Mouse (Mus musculus): ENCODE measurements around the gene Abhd17c. TPM values are rescaled to one million over a fixed set of nuclear protein-coding genes. Genes with fewer than 3 reads are reported as not detected.
"Not testable (repeated sequence)": the region's sequence is repeated elsewhere in the genome, so short reads cannot be mapped to it uniquely, and the experiment has no call there.

Gene Abhd17c
- 10 to 100 TPM; 26.7 to 29.9 TPM for total RNA-seq (2021)
- long read RNA-seq, experiment 1, transcript Abhd17c-201 (3 exons, 2,238 nt): major isoform, 54 of 56 reads
- long read RNA-seq, experiment 1, partial matches to known transcripts: 2 of 56 reads
- long read RNA-seq, experiment 1, other reads (novel, unspliced or antisense): 0 of 56 reads
- long read RNA-seq, experiment 2, transcript Abhd17c-201 (3 exons, 2,238 nt): major isoform, 73 of 84 reads
- long read RNA-seq, experiment 2, transcript Abhd17c-203 (1 exons, 2,580 nt): minor isoform, 5 of 84 reads
- long read RNA-seq, experiment 2, partial matches to known transcripts: 4 of 84 reads
- long read RNA-seq, experiment 2, other reads (novel, unspliced or antisense): 2 of 84 reads

- peak; percentile 47 to 51 for DNase-seq (ENCODE audit: low spot score in 2 of 2)
Observed at GRCm38 (mm10) chr7:84151001-84151959, at the start of gene Abhd17c. TSS of gene Abhd17c (minus strand) at chr7:84151893.

- no peak for DNase-seq (ENCODE audit: low spot score in 2 of 2)
Observed at GRCm38 (mm10) chr7:84197208-84197860, 45.6 kb upstream of the Abhd17c start.

DNA sequence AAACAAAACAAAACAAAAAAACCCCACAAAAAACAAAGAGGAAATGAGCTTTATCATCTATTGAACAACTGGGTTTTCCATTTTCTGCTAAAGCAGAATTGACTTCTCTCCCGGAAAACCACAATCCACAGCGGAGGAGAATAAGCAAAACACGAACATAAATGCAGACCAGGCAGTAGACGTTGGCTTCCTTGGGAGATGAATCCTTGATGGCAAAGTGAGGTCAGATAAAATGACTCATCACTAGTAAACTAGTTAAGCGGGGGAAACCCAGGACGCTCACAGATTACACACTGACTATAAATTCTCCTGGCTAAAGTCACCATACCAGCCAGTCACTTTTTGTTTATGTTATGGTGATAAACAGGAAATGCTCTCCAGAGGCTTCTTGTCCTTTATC is 44.5 kb upstream of the Abhd17c start:
- no peak for DNase-seq (ENCODE audit: low spot score in 2 of 2)

DNA sequence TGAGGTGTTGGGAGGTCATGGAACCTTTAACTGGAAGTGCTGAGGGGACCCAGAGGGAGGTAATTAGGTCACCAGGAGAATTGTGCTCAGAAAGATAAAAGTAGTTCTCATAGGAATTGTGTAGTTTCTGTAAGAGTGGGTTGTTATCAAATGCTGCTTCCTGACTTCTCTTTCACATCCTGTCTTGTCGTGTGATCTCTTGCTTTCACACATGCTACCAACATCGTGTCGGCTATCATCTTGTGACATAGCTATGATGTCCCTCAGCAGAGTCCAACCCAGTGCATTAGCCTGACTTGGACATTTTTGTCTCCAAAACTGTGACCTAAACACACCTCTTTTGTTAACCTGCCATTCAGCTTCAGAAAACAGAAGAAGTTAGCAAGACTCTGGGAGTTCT is 40.6 kb upstream of the Abhd17c start:
- no peak for DNase-seq (ENCODE audit: low spot score in 2 of 2)

DNA sequence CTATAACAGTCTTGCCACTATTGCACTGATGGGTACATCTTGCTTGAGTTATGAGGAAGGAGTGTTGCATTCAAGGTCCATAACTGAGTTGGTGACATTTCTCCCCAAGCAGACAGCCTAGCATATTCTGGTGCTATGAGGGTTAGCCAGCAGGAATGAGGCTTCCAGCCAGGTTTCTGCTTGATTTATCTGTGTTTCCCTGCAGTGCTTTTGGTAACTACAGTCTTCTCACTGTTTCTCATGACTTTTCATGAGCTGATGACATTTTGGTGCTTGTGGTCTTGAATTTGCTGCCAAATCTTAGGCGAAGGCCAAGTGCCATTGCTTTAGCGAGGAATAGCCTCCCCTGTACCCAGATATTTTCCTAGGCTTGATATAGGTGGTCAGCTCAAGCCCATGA is 39.8 kb upstream of the Abhd17c start:
- no peak for DNase-seq (ENCODE audit: low spot score in 2 of 2)

DNA sequence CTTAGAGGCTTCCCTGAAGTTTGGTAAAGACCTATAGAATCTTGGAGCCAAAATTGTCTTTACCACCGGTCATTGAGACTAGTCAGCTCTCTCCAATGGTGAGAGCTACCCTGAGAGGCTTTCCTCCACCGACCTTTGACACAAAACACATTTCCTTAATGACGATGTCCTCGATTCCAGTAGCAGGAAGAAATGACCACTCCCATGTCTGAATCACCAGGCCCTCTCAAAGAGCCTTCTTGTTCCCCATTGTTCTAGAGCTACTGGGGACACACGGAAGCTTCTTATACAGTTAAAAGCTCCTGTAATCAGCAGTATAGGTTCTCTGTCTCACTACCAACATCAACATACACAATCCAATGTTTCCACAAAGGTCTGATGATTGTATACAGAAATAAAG is 36.5 kb upstream of the Abhd17c start:
- DNase-seq (ENCODE audit: low spot score in 2 of 2): no peak

- DNase-seq (ENCODE audit: low spot score in 2 of 2): no peak
Observed at GRCm38 (mm10) chr7:84185196-84185595, 33.5 kb upstream of the Abhd17c start.

GRCm38 (mm10) chr7:84184703-84185102 is 33.0 kb upstream of the Abhd17c start:
- DNase-seq (ENCODE audit: low spot score in 2 of 2): no peak

- not testable (repeated sequence) for DNase-seq (ENCODE audit: low spot score in 2 of 2)
Observed at GRCm38 (mm10) chr7:84178809-84179208, 27.1 kb upstream of the Abhd17c start.

- DNase-seq (ENCODE audit: low spot score in 2 of 2): no peak
Observed at GRCm38 (mm10) chr7:84174655-84175448, 23.2 kb upstream of the Abhd17c start.

DNA sequence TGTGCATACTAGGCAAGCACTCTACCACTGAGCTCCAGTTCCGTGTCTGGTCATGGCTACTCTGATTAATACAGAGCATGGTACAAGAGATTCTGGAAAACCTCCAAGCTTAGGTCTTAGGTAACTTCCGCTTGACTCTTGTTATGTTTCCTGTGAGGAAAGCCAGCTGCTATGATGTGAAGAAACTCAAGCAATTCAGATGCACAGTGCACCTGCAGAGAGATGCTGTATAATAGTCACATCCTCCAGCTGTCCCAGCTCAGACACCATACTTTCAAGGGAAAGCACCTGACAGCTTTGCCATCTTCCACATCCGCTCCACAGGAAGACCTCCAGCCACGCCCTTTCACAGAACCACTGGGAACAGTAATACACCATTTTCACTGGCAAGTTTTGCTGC is 21.7 kb upstream of the Abhd17c start:
- DNase-seq (ENCODE audit: low spot score in 2 of 2): no peak

- DNase-seq (ENCODE audit: low spot score in 2 of 2): no peak
Observed at GRCm38 (mm10) chr7:84171177-84171787, 19.6 kb upstream of the Abhd17c start.

- DNase-seq (ENCODE audit: low spot score in 2 of 2): no peak
Observed at GRCm38 (mm10) chr7:84168355-84168754, 16.7 kb upstream of the Abhd17c start.

- no peak for DNase-seq (ENCODE audit: low spot score in 2 of 2)
Observed at GRCm38 (mm10) chr7:84166721-84167419, 15.2 kb upstream of the Abhd17c start.

DNA sequence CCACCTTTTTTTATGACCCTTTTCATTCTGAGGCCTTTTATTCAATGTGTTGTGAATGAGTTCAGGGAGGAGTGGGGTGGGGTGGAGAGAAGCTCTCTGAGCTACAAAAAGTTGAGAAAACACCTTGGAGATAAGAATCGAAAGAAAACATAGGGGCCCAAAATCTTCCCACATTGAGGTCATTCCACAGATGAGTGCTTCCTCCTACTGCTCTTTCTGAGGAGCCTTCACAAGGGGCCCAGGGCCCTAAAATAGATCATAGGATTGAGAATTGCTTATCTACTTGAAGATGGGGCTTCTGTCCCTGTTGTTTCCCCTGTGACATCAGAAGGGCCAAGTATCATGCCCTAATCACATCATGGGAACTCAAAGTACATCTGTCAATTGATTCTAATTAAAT is 14.3 kb upstream of the Abhd17c start:
- DNase-seq (ENCODE audit: low spot score in 2 of 2): no peak

GRCm38 (mm10) chr7:84165288-84165687 is 13.6 kb upstream of the Abhd17c start:
- no peak for DNase-seq (ENCODE audit: low spot score in 2 of 2)

GRCm38 (mm10) chr7:84164880-84165279 is 13.2 kb upstream of the Abhd17c start:
- no peak for DNase-seq (ENCODE audit: low spot score in 2 of 2)

GRCm38 (mm10) chr7:84164419-84164818 is 12.7 kb upstream of the Abhd17c start:
- DNase-seq (ENCODE audit: low spot score in 2 of 2): no peak

DNA sequence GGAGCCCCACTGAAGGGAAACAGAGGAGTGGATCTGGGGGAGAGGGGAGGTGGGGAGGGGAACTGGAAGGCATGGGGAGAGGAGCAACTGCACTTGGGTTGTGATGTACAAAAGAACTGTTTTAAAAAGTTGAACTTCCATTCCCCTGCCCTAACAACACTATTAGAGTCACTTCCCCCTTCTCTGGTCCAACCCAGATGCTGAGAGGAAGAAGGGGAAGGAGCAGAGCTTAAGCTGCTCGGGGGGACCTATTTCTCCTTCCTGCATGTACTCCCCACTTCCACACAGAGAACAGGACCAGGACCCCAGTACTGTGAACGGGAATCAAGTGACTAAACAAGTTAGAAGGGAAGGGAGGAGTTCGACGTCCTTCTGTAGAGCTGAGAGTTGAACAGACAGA is 11.9 kb upstream of the Abhd17c start:
- DNase-seq (ENCODE audit: low spot score in 2 of 2): no peak

GRCm38 (mm10) chr7:84159414-84159813 is 7.7 kb upstream of the Abhd17c start:
- no peak for DNase-seq (ENCODE audit: low spot score in 2 of 2)
